Mouse (Mus musculus) urinary bladder, postnatal 10 days (tissue): ENCODE data around the gene Zswim1.
"Not testable (repeated sequence)": the region's sequence is repeated elsewhere in the genome, so short reads cannot be mapped to it uniquely, and the experiment has no call there.

Source experiments
- DNase-seq: peaks from one replicate; pipeline ENCODE4 v3.0.0; 2022; ENCODE audit warnings: low spot score

Zswim1 gene

DNA sequence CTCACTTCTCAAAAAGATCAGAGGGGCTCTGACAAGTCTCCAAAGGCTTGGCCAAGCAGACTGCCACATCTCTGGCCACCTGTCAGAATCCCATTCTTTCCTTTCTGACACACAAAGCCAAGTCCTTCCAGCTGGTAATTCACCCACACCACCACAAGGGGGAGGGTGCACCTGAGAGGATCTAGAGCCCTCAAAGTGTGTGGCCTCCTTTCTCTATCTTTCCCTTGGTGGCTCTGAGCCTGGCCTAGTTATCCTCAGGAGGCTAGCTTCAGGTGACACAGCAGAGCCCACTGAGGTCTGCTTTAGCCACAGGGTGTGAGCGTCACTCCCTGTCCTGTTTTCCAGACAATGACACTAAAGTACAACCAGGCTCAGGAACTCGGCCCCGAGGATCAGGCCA lies 29.2 kb upstream of the Zswim1 start:
- DNase-seq, result no peak

DNA sequence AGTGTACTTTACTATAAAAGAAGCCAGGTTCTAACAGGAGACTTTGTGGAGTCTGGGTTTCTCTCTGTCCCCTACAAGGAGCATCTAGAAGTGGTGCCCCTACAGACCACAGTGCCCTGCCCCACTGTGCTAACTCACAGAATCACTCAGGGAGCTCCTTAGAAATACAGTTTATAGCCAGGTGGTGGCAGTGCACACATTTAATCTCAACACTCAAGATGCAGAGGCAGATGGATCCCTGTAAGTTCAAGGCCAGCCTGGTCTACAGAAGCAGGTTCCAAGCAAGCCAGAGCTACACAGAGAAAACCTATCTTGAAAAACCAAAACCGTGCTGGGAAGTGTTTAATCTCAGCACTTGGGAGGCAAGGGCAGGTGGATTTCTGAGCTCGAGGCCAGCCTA lies 28.7 kb upstream of the Zswim1 start:
- no peak for DNase-seq

DNA sequence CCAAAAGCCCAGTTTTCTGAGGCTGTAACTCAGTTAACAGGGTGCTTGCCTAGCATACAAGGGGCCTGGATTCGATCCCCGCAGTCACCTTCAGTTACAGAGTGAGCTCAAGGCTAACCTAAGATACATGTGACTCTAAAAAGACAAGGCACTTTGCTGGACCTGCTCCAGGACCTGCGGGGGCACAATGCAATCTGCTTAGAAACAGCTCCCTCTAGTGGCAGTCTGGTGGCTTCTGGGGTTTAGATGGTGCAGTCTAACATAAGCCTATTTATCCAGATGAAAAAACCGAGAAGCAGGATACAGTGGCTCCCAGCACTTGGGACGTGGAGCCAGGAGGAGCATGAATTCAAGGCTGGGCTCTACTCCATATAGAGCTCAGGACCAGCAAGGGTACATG lies 28.2 kb upstream of the Zswim1 start:
- no peak for DNase-seq

DNA sequence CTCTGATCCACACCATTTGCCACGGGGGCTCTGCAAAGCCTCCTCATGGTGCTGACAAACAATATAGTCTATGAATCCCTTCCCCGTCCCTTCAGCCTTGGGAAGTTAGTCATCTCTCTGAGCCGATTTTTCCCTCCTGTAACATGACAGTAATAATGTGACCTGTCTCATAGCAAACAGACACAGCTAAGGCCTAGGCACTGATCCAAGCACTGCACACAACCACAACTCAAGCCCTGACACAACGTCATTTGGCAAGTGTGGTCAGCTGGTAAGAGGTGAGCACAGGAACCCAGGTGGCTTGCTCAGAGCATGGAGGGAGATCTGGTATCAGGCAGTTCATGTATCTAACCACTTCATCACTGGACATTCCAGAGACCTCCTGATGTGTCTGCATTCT lies 26.6 kb upstream of the Zswim1 start:
- no peak for DNase-seq

GRCm38 (mm10) chr2:164798554-164798953 lies 23.9 kb upstream of the Zswim1 start:
- not testable (repeated sequence) for DNase-seq

DNA sequence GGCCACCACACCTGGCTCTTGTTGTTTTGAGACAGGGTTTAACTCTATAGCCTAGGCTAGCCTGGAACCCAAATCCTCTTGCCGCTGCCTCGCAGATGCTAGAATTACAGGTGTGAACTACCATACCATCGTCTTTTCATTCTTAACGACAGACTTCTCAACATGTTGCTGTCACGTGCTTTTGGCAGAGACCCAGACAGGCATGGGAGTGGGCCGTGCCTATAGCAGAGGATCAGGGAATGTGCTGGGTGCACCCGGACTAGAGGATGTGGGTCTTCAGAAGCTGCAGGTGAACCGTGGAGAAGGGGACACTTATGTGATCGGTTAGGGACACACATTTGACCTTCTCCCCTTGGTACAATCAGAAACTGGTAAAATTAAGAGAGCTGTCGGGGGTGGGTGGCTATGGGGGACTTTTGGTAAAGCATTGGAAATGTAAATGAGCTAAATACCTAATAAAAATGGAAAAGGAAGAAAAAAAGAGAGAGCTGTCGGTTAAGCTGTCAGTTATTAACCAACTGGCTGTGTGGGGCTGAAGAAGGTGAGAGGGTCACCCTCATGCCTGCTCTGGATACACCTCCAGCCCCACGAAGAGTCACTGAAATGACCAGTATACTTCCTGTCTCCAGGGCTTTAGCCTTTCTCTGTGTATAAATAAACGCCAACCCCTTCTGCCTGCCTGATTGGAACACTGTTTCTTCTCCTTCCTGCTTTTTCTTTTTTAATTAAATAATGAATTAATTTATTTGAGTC lies 22.1 kb upstream of the Zswim1 start:
- DNase-seq, result no peak

DNA sequence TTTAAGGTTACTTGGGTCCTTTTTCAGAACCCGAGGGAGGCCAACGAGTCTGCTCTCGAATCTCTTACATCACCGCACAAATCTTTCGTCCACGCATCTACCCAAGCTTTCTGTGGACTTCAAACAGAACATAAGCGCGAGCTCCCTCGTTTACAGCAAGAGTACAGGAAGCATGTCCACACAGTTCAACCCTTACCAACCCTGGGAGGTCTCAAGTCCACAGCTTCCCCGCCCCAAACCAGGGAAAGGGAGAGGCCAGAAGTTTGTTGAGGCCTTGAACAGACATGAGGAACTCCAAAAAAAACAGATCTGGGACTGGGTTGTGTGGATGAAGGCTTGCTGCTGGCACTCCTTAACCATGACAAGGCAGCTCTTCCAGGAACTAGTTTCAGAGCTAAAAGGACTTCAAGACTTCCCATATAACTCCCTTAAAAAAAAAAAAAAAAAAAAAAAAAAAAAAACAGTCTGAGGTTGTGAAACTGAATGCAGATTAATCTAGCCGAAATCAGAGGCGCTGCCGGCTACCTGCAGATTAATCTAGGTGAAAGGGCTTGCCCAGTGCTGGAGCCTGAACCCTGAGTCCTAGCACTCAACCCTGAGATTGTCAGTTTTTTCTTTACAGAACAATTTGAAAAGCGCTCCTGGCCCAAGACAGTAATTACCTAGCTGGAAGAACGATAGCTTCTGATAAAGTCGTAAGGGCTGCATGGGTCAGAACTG lies 19.1 kb upstream of the Zswim1 start:
- DNase-seq, result no peak

GRCm38 (mm10) chr2:164803921-164804313 lies 18.6 kb upstream of the Zswim1 start:
- DNase-seq, result no peak

DNA sequence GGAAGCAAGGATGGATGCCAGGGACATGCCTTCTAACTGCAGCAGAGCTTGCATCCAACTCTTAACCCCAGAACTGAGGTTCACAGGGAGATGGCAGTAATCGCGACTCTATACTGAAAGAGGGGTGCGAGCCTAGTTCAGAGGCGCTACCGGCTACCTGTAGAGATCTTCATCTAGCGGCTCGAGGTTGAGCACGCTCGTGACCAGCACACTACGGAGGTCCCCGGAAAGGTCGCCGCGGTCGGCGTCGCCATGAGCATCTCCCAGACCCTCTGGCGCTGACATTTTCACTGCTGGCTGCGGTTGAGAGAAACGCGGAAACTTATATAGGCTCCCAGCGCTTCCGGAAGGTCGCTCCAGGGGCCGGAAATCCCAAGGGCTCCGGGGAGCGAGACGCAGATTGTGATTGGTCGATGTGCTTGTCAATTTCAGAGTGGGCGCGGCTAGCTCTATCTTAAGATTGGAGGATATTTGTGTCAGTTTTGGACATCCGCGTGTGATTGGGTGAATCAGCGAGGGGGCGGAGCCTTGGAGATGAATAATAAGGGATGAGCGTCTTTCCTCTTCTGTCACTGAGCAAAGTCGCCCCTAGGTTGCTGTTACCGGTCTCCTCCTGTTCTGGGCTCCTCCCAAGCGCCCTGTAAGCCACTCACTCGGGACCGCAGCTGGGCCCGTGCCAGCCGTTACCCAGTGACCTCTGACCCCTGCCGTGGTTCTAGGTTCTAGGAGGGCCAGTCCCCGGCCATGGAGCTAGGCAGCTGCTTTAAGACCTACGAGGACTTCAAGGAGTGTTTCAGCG lies 17.8 kb upstream of the Zswim1 start, which contains the start of the genes Acot8 and Zswim3:
TSS of gene Acot8 (minus strand) at position 350 of the 799 bp plus-strand sequence.
TSS of gene Zswim3 (plus strand) at position 566 of the 799 bp plus-strand sequence.
- peak; percentile 90 for DNase-seq

- DNase-seq, result no peak
These were observed 17.2 kb upstream of the Zswim1 start for GRCm38 (mm10) chr2:164805332-164805718.

GRCm38 (mm10) chr2:164806614-164807013 lies 15.9 kb upstream of the Zswim1 start:
- DNase-seq, result no peak

GRCm38 (mm10) chr2:164813557-164813956 lies 8.9 kb upstream of the Zswim1 start:
- no peak for DNase-seq

GRCm38 (mm10) chr2:164815348-164815747 lies 7.1 kb upstream of the Zswim1 start:
- no peak for DNase-seq

- DNase-seq, result no peak
These were observed 6.7 kb upstream of the Zswim1 start for GRCm38 (mm10) chr2:164815821-164816220.

DNA sequence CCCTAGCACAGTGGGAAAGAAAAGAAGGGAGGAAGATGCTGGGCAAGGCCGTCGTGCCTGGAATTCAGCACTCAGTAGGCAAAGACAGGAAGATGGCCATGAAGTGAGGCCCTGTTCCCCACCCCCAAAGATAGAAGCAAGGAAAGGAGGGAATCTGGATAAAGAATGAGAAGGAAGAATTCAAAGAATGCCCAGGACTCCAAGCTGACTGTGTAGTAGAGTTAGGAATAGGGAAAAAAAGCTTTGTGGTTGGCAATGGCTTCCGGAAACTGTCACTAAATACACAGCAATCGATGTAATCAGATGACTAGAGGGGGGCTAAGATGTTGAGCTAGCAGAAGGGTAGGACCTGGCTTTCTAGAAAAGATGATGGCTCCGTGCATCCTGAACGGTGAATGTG lies 5.3 kb upstream of the Zswim1 start:
- no peak for DNase-seq

DNA sequence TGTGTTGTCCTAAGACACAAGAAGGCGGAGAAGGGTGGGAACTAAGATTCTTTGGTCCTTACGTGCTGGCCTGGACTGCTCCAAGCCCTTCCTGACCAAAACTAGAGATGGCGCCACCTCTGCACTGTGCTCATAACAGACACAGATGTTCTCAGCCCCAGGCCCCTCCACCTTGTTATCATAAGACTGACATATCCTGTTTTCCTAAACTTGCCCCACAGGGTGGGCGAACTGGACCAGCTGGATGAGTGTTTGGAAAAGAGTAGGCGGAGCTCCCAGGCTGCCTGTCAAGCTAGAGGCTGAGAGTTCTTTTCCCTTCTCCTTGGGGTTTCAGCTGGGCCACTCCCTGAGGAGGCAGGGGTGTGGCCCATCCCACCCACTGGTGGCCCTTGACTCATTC lies 4.8 kb upstream of the Zswim1 start:
- no peak for DNase-seq

- DNase-seq, result no peak
These were observed 1.4 kb upstream of the Zswim1 start for GRCm38 (mm10) chr2:164821060-164821459.

GRCm38 (mm10) chr2:164823181-164823585 lies 697 bp downstream of the Zswim1 start:
- no peak for DNase-seq

- DNase-seq, result no peak
These were observed 1.5 kb downstream of the Zswim1 start for GRCm38 (mm10) chr2:164823969-164824368.

DNA sequence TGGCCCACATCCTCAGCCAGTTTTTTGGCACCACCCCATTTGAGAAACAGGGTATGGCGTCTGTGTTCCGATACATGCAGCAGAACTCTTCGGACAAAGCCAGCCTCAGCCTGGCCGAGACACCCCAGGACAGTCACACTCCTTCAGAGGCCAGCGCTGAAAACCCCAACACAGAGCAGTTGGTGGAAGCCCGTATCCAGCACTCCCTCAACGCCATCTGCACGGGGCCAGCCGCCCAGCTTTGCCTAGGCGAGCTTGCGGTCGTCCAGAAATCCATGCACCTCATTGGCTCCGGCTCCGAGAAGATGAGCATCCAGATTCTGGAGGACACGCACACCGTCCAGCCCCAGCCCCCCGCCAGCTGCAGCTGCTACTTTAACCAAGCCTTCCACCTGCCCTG lies 3.0 kb downstream of the Zswim1 start:
- no peak for DNase-seq

DNA sequence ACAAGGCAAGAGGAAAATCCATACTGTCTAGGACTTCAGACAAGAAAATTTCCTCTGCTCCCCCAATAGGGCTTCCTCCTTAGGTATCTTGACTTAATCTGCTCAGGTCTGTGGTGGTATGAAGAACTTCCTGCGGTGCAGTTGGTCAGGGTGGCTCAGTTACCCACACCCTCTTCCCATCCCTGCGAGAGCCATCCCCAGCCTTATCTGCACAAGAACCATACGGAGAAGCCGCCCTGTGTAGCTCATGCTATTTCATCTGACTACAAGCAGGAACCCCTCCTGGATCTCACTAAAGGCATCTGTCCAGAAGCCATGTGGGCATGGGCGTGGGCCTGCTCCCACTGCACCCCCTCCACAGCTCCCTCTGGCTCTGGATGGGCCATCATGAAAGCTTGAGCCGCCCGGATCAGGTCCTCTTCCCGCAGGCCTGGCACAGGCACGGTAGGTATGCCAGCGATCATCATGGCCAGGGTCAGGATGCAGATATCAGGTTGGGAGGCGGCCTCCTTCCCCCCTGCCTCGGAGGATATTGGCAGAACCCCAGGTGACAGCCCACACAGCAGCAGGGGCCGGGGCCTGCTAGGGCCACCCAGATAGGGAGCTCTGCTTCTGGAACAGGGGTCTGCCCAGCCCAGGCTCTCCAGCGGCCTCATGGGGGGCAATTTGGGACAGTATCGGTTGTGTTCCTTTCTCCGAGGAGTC lies 4.8 kb downstream of the Zswim1 start:
- DNase-seq, result no peak

DNA sequence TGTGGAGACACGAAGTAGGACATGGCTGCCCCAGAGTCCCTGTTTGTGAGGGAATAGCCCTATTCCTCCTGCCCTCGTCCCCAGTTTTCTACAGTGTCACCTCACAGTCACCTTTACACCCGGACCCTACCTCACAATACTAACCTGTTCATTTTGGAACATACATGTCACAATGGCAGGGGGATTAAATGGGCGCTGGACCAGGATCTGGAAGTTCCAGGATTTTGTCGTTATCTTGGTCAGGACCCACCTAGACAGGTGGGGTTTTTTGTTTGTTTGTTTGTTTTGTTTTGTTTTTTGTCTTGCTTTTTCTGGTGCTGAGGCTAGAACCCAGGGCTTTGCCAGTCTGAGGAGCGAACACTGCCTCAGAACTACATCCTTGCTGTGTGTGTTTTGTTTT lies 6.0 kb downstream of the Zswim1 start, which contains the start of gene Spata25:
TSS of gene Spata25 (minus strand) at position 101 of the 400 bp plus-strand sequence.
- no peak for DNase-seq
